Mouse (Mus musculus): ENCODE data around the gene Gapvd1.

GRCm38 (mm10) chr2:34795426-34795825 is 40.4 kb upstream of the Gapvd1 start:
- TF ChIP-seq POLR2A (IDR thresholded peaks at IDR 0.05; ENCODE audit: control insufficient read depth, low read depth, low read length): no peak
- no peak for TF ChIP-seq CTCF (IDR thresholded peaks at IDR 0.05; ENCODE audit: control insufficient read depth, insufficient read depth, insufficient replicate concordance, low read depth, low read length)
